Mouse (Mus musculus) CH12.LX (cell line): Measurements from ENCODE around the gene 1810062G17Rik. TPM values are rescaled to one million over a fixed set of nuclear protein-coding genes. Genes with fewer than 3 reads are reported as not detected.
A peak's percentile ranks its signal among the peaks of the same experiment; 100 is the strongest.

Experiments used
- DNase-seq: peaks from one replicate; pipeline ENCODE4 v3.0.0-alpha.2; 2013; ENCODE audit errors: extremely low read depth
- H3K27ac ChIP-seq: 2 replicates; pipeline ENCODE4 v1.5.1; 2012; ENCODE audit warnings: low read depth, mild to moderate bottlenecking, control low read depth, moderate library complexity; ENCODE audit not compliant: insufficient read depth
- H3K27me3 ChIP-seq: replicated peaks from 2 replicates; pipeline ENCODE3; 2012; ENCODE audit warnings: inconsistent platforms
- H3K36me3 ChIP-seq, 2 experiments: replicated peaks in 1 of 2; 2 replicates each; pipeline versions ENCODE3 to v1.6.1; 2012; ENCODE audit warnings: inconsistent platforms in 1 of 2, low read length in 1 of 2, mild to moderate bottlenecking in 1 of 2, mixed read lengths in 1 of 2, moderate library complexity in 1 of 2; ENCODE audit not compliant: control insufficient read depth in 1 of 2, insufficient read depth in 1 of 2
- H3K4me1 ChIP-seq, 2 experiments: 2 replicates each; pipeline ENCODE4 v1.6.1; 2012; ENCODE audit warnings: inconsistent platforms in 1 of 2, moderate library complexity in 1 of 2; ENCODE audit not compliant: insufficient read depth in 2 of 2, control insufficient read depth in 1 of 2
- H3K4me2 ChIP-seq: 2 replicates; pipeline ENCODE4 v1.6.1; 2012; ENCODE audit warnings: low read depth, mild to moderate bottlenecking, control low read depth; ENCODE audit not compliant: poor library complexity, insufficient read depth, severe bottlenecking
- H3K4me3 ChIP-seq, 3 experiments: fragments of 150-350 bp in 1 of 3; sonication (generic) in 1 of 3; replicated peaks in 1 of 3; 2 replicates each; pipeline versions ENCODE3 to v1.5.1; 2011 to 2012; ENCODE audit warnings: low read depth in 2 of 3, low read length in 2 of 3, mild to moderate bottlenecking in 2 of 3, moderate library complexity in 2 of 3, control low read depth in 1 of 3, improper control_type of control experiment in 1 of 3, inconsistent platforms in 1 of 3, mixed read lengths in 1 of 3; ENCODE audit not compliant: poor library complexity in 1 of 3
- H3K79me2 ChIP-seq: replicated peaks from 2 replicates; pipeline ENCODE4 v1.6.1; 2012; ENCODE audit warnings: mild to moderate bottlenecking, moderate library complexity; ENCODE audit not compliant: control insufficient read depth, poor library complexity, insufficient read depth, severe bottlenecking; ENCODE audit errors: extremely low read depth
- H3K9ac ChIP-seq: 2 replicates; pipeline ENCODE4 v1.6.1; 2012; ENCODE audit warnings: low read depth, mild to moderate bottlenecking, control low read depth, moderate library complexity; ENCODE audit not compliant: insufficient read depth
- H3K9me3 ChIP-seq: replicated peaks from 2 replicates; pipeline ENCODE3; 2012; ENCODE audit warnings: low read length, inconsistent platforms, mixed read lengths
- BHLHE40 ChIP-seq: IDR thresholded peaks from 2 replicates; pipeline ENCODE4 v1.6.1; 2011; ENCODE audit warnings: mild to moderate bottlenecking, low read depth, low read length, improper control_type of control experiment
- CHD1 ChIP-seq: IDR thresholded peaks from 2 replicates; pipeline ENCODE4 v1.6.1; 2012; ENCODE audit warnings: low read depth, low read length, improper control_type of control experiment, inconsistent platforms
- CTCF ChIP-seq, 2 experiments: IDR thresholded peaks in 1 of 2; conservative IDR thresholded peaks in 1 of 2; 2 replicates each; pipeline ENCODE4 v1.5.1; 2011 to 2012; ENCODE audit warnings: low read depth in 2 of 2, low read length in 2 of 2, improper control_type of control experiment in 1 of 2, inconsistent platforms in 1 of 2, mild to moderate bottlenecking in 1 of 2, moderate library complexity in 1 of 2
- E2F4 ChIP-seq: IDR thresholded peaks from 2 replicates; pipeline ENCODE4 v1.6.1; 2011; ENCODE audit warnings: low read depth, low read length, improper control_type of control experiment; ENCODE audit not compliant: insufficient replicate concordance
- ELF1 ChIP-seq: IDR thresholded peaks from 2 replicates; pipeline ENCODE4 v1.6.1; 2014; ENCODE audit warnings: low read depth, mild to moderate bottlenecking, inconsistent platforms, low read length, improper control_type of control experiment
- EP300 ChIP-seq: IDR thresholded peaks from 2 replicates; pipeline ENCODE4 v1.6.1; 2011; ENCODE audit warnings: low read length, improper control_type of control experiment
- ETS1 ChIP-seq: conservative IDR thresholded peaks from 2 replicates; pipeline ENCODE4 v1.6.1; 2012; ENCODE audit warnings: low read depth, mild to moderate bottlenecking, inconsistent platforms, low read length, improper control_type of control experiment, moderate library complexity
- GABPA ChIP-seq: IDR thresholded peaks from 2 replicates; pipeline ENCODE4 v1.6.1; 2012; ENCODE audit warnings: low read depth, low read length, improper control_type of control experiment, inconsistent platforms; ENCODE audit not compliant: insufficient replicate concordance
- HCFC1 ChIP-seq: IDR thresholded peaks from 2 replicates; pipeline ENCODE4 v1.6.1; 2012; ENCODE audit warnings: low read depth, mild to moderate bottlenecking, inconsistent platforms, low read length, improper control_type of control experiment
- IRF4 ChIP-seq: IDR thresholded peaks from 2 replicates; pipeline ENCODE4 v1.6.1; 2014; ENCODE audit warnings: low read depth, mild to moderate bottlenecking, inconsistent platforms, low read length, improper control_type of control experiment
- JUN ChIP-seq: IDR thresholded peaks from 2 replicates; pipeline ENCODE4 v1.6.1; 2011; ENCODE audit warnings: low read depth, mild to moderate bottlenecking, low read length, improper control_type of control experiment, moderate library complexity; ENCODE audit not compliant: insufficient read depth
- JUND ChIP-seq: conservative IDR thresholded peaks from 2 replicates; pipeline ENCODE4 v1.6.1; 2011; ENCODE audit warnings: low read depth, low read length, improper control_type of control experiment
- MAFK ChIP-seq: IDR thresholded peaks from 2 replicates; pipeline ENCODE4 v1.6.1; 2011; ENCODE audit warnings: low read length, improper control_type of control experiment; ENCODE audit not compliant: insufficient replicate concordance
- MXI1 ChIP-seq: IDR thresholded peaks from 2 replicates; pipeline ENCODE4 v1.6.1; 2011; ENCODE audit warnings: mild to moderate bottlenecking, low read depth, low read length, improper control_type of control experiment
- RAD21 ChIP-seq: IDR thresholded peaks from 2 replicates; pipeline ENCODE4 v1.6.1; 2011; ENCODE audit warnings: low read depth, mild to moderate bottlenecking, low read length, improper control_type of control experiment, moderate library complexity
- RCOR1 ChIP-seq: conservative IDR thresholded peaks from 2 replicates; pipeline ENCODE4 v1.6.1; 2012; ENCODE audit warnings: low read depth, mild to moderate bottlenecking, inconsistent platforms, low read length, improper control_type of control experiment
- SIN3A ChIP-seq: IDR thresholded peaks from 2 replicates; pipeline ENCODE4 v1.6.1; 2012; ENCODE audit warnings: low read length, improper control_type of control experiment, inconsistent platforms
- TBP ChIP-seq: conservative IDR thresholded peaks from 2 replicates; pipeline ENCODE4 v1.6.1; 2011; ENCODE audit warnings: low read depth, low read length, improper control_type of control experiment
- TCF12 ChIP-seq: IDR thresholded peaks from 2 replicates; pipeline ENCODE4 v1.6.1; 2014; ENCODE audit warnings: low read depth, mild to moderate bottlenecking, inconsistent platforms, low read length, improper control_type of control experiment
- USF2 ChIP-seq: conservative IDR thresholded peaks from 2 replicates; pipeline ENCODE4 v1.6.1; 2011; ENCODE audit warnings: low read depth, low read length, improper control_type of control experiment
- ZC3H11A ChIP-seq: IDR thresholded peaks from 2 replicates; pipeline ENCODE4 v1.6.1; 2012; ENCODE audit warnings: low read depth, mild to moderate bottlenecking, inconsistent platforms, low read length, improper control_type of control experiment
- ZNF384 ChIP-seq: IDR thresholded peaks from 2 replicates; pipeline ENCODE4 v1.6.1; 2012; ENCODE audit warnings: low read depth, low read length, improper control_type of control experiment, inconsistent platforms
- dilution Hi-C: fragments of 300-500 bp; cut with MboI; formaldehyde crosslinking; loops from 2 replicates; pipeline ENCODE4 v1.14.3; 2020; ENCODE audit warnings: low sequenced_read_pairs; ENCODE audit not compliant: extremely low pct_unique_long_range_greater_than_20kb, extremely low pct_ligation_motif_present
- in situ Hi-C: fragments of 300-500 bp; cut with MboI; formaldehyde crosslinking; loops from 3 replicates; pipeline ENCODE4 v1.14.3; 2019; ENCODE audit warnings: low sequenced_read_pairs, low pct_ligation_motif_present, low pct_unique_long_range_greater_than_20kb, mixed read lengths
- polyA plus RNA-seq: library from polyadenylated mRNA; unstranded; fragments of >175 nt; gene quantifications from 2 replicates; pipeline ENCODE4 v1.2.1, GENCODE M21; 2012; ENCODE audit warnings: low read depth; ENCODE audit not compliant: insufficient read length
- total RNA-seq, 2 experiments: library from RNA; depleted of rRNA; stranded (reverse); fragments of 300-350 nt in 1 of 2; fragments of >200 nt in 1 of 2; gene quantifications; 2 replicates each; pipeline ENCODE4 v1.2.3; 2012 to 2014

1810062G17Rik gene
- total and polyA plus RNA-seq, 3 experiments = 3.1 to 3.9 (median 3.3) TPM

DNA sequence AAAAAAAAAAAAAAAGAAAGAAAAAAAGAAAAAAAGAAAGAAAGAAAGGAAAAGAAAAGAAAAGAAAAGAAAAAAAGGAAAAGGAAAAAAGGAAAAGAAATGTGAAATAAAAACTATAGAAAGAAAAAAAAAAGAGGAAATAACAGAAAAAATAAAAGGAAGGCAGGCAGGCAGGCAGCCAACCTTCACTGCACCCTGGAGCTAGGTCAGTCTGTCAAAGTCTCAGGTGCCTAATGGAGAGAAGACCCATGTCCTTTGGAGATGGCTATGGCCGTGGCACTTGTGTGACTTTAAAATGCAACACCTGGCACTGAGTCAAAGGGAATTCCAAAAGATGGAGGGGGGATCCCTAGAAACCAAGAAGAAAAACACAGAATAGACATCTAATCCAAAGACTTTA is 12.6 kb downstream of the 1810062G17Rik start (continued):
- no peak for TF ChIP-seq ZNF384

DNA sequence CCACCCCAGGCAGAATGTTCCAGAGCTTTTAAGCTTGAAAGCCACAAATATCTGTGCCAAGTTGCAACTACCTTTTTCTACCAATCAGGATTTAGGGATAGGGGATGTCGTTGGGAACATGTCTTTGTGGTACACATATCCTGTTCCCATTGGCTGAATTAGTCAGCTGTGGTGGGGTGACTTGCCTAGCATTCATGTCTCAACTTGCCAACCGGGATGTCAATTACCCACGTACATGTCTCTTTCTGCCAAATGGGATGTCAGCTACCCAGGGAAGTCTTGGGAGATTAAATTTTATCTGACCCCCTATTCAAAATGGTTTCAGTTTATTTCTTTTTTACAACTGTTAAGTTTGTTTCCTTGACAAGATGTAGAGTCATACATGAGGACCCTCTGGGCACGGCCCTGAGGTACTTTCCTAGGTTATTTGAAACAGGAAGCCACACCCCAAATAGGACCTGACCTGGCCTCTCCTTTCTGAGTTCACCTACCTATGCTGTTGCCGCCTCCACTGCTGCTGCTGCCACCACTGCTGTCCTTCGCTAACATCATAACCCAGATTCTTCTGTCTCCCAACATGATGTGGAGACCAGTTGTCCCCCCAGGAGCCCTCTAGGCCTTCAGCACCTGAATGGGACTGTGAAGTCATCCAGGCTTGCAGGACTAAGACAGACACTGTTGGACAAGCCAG is 13.3 kb downstream of the 1810062G17Rik start:
- H3K4me2 ChIP-seq = peak overlapping the region; percentile 60; the same call in 1 of the 2 replicates
- peak; percentile 33 for DNase-seq
- dilution Hi-C loops = no loop called here

DNA sequence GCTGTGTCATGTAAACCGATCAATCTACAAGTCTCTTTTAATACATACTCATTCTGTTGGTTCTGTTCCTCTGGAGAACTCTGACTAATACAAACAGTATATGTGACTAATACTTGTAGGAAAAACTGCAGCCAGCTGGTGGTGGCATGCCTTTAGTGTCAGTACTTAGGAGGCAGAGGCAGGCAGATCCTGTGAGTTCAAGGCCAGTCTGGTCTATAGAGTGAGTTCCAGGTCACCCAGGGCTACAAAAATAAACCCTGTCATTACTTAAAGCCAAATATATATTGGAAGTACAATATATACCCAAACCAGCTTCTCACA is 13.8 kb downstream of the 1810062G17Rik start:
- no peak overlapping the region for H3K4me3 ChIP-seq
- no peaks in the 10 kb centered on the region for H3K27me3 ChIP-seq
- peak; percentile 45 for DNase-seq
- TF ChIP-seq BHLHE40 (peak; percentile 62), JUND (peak; percentile 74), RAD21 (no peak), EP300 (peak; percentile 85), JUN (peak; percentile 73), IRF4 (peak; percentile 84), TBP (peak; percentile 83), TCF12 (peak; percentile 35; the same call in 1 of the 2 replicates), RCOR1 (0 out of 2 replicates have a peak, but pooled peaks have one; percentile 34), CTCF (conservative IDR thresholded peaks at IDR 0.05 in 1 of 2, IDR thresholded peaks at IDR 0.05 in 1 of 2; ENCODE audit: low read depth in 2 of 2, low read length in 2 of 2) (no peak), E2F4 (no peak), ZC3H11A (no peak), SIN3A (0 out of 2 replicates have a peak, but pooled peaks have one; percentile 33), GABPA (no peak)
- TF ChIP-seq, all 38 proteins: peak for 9
- Histone ChIP-seq H3K9me3 (peaks cover 11% of the 10 kb centered on the region), H3K79me2 (no peaks in the 10 kb centered on the region), H3K4me1 (peaks cover 12 to 28% of the 10 kb centered on the region in 2 experiments), H3K4me2 (peak overlapping the region; percentile 60; the same call in 1 of the 2 replicates), H3K9ac (peak overlapping the region; percentile 59; the same call in 1 of the 2 replicates), H3K27ac (peak overlapping the region; percentile 88), H3K36me3 (no peaks in the 10 kb centered on the region)
- dilution Hi-C loops (no loop called here), in situ Hi-C loops (no loop called here)

More for the DNA sequence above, 13.3 kb downstream of the 1810062G17Rik start:
- TF ChIP-seq ELF1 (peak; percentile 50), SIN3A (0 out of 2 replicates have a peak, but pooled peaks have one; percentile 12), HCFC1 (no peak), MAFK (no peak), CHD1 (peak; percentile 76; the same call in 1 of the 2 replicates), MXI1 (no peak), USF2 (no peak), ETS1 (no peak), BHLHE40 (no peak)
- H3K4me3 ChIP-seq = no peak overlapping the region
- peaks cover 12 to 26% of the 10 kb centered on the region in 2 experiments for H3K4me1 ChIP-seq
- peak overlapping the region; percentile 88 for H3K27ac ChIP-seq
- peak overlapping the region; percentile 59; the same call in 1 of the 2 replicates for H3K9ac ChIP-seq
- no peaks in the 10 kb centered on the region for H3K79me2 ChIP-seq
- no peaks in the 10 kb centered on the region for H3K27me3 ChIP-seq
- in situ Hi-C loops = no loop called here
- H3K36me3 ChIP-seq = no peaks in the 10 kb centered on the region
- H3K9me3 ChIP-seq = peaks cover 11% of the 10 kb centered on the region
